Mouse (Mus musculus): ENCODE results near the gene Gm9844. TPM values are rescaled to one million over a fixed set of nuclear protein-coding genes. Genes with fewer than 3 reads are reported as not detected.
"Not testable (repeated sequence)": the region's sequence is repeated elsewhere in the genome, so short reads cannot be mapped to it uniquely, and the experiment has no call there.

Gene Gm9844
- polyA plus RNA-seq, 1 experiment from 2014 or later: 25.0 TPM

DNA sequence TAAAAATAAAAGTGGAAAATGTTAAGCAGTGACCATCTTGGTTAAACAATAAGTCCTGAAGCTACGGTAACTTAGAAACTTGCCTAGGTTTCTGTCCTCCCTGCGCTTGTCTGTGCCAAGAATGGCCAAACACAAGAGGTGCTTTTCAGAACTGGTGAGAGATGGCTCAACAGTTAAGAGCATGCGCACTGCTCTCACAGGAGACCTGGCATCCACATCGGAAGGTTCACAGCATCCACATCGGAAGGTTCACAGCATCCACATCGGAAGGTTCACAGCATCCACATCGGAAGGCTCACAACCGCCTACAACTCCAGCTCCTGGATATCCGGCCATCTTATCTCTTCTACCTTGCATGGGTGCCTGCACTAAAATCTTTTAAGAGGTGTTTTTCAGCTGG is 16.8 kb upstream of the Gm9844 start:
- ATAC-seq (ENCODE audit: low read depth): no peak
- 84% methylated on average over 9 of the region's 9 CpGs for WGBS

DNA sequence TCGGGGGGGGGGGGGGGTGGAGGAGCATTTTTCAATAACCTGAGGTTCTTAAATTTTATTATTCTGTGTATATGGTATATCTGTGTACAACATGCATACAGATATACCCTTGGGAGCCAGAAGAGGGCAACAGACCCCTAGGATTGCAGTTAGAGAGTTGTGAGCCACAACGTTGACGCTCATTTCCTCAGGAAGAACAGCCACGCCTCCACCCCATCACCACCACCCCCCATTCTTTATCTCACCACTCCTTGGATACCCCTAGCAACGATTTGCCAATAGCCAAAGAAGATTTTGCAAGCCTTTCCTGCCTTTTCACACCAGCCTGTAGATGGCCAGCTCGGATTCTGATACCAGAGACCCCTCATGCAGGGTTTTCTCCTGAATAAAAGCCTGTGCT is 16.3 kb upstream of the Gm9844 start:
- WGBS: 5% methylated on average over 6 of the region's 6 CpGs
- H3K27ac ChIP-seq (ENCODE audit: low read depth, low read length): no peak overlapping the region
- H3K9me3 ChIP-seq (ENCODE audit: control insufficient read depth, low read length): no peaks in the 10 kb centered on the region
- ATAC-seq (ENCODE audit: low read depth): no peak
- H3K4me1 ChIP-seq (ENCODE audit: control insufficient read depth, insufficient read depth, low read length): no peaks in the 10 kb centered on the region
- H3K27me3 ChIP-seq (ENCODE audit: control insufficient read depth, insufficient read depth, low read length): no peaks in the 10 kb centered on the region
- H3K4me3 ChIP-seq (ENCODE audit: low read depth, low read length): no peak overlapping the region
- no peaks in the 10 kb centered on the region for H3K36me3 ChIP-seq (ENCODE audit: control insufficient read depth, insufficient read depth, low read length)
- no peak overlapping the region for H3K9ac ChIP-seq (replicated peaks; ENCODE audit: low read depth, low read length)
- no peak overlapping the region for H3K4me2 ChIP-seq (ENCODE audit: low read depth, low read length)

More for the DNA sequence above, 16.8 kb upstream of the Gm9844 start:
- Histone ChIP-seq H3K27ac (ENCODE audit: low read depth, low read length) (no peak overlapping the region), H3K36me3 (ENCODE audit: control insufficient read depth, insufficient read depth, low read length) (no peaks in the 10 kb centered on the region), H3K4me2 (ENCODE audit: low read depth, low read length) (no peak overlapping the region), H3K9me3 (ENCODE audit: control insufficient read depth, low read length) (no peaks in the 10 kb centered on the region), H3K4me1 (ENCODE audit: control insufficient read depth, insufficient read depth, low read length) (no peaks in the 10 kb centered on the region), H3K9ac (replicated peaks; ENCODE audit: low read depth, low read length) (no peak overlapping the region), H3K27me3 (ENCODE audit: control insufficient read depth, insufficient read depth, low read length) (no peaks in the 10 kb centered on the region), H3K4me3 (ENCODE audit: low read depth, low read length) (no peak overlapping the region)

DNA sequence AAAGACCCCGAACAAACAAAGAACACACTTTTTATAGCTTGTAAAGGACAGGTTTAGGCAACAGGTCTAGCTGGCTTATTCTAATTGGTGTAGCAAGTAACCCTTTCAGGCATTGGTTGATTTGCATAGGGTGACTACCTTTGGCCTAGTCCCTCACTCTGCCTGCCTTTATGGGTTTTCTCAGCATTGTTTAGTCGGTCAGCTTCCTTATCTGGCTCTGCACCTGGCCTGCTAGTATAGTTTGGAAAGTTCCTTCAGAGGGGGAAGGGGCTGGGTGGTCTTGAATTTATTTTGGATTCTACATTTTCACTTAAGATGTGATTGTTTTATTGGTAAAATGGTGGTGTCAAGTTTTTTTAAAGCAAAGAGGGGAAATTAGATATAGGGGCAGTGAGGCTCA is 15.4 kb upstream of the Gm9844 start:
- not testable (repeated sequence) for ATAC-seq (ENCODE audit: low read depth); H3K4me3 ChIP-seq (ENCODE audit: low read depth, low read length); H3K4me2 ChIP-seq (ENCODE audit: low read depth, low read length); H3K4me1 ChIP-seq (ENCODE audit: control insufficient read depth, insufficient read depth, low read length); H3K36me3 ChIP-seq (ENCODE audit: control insufficient read depth, insufficient read depth, low read length); H3K27me3 ChIP-seq (ENCODE audit: control insufficient read depth, insufficient read depth, low read length); H3K9me3 ChIP-seq (ENCODE audit: control insufficient read depth, low read length); H3K27ac ChIP-seq (ENCODE audit: low read depth, low read length); H3K9ac ChIP-seq (replicated peaks; ENCODE audit: low read depth, low read length)
- 26% methylated on average over 2 of the region's 2 CpGs for WGBS

GRCm38 (mm10) chr7:24850162-24850561 is 11.9 kb upstream of the Gm9844 start:
- Histone ChIP-seq H3K4me2 (ENCODE audit: low read depth, low read length) (no peak overlapping the region), H3K27me3 (ENCODE audit: control insufficient read depth, insufficient read depth, low read length) (no peaks in the 10 kb centered on the region), H3K9me3 (ENCODE audit: control insufficient read depth, low read length) (no peaks in the 10 kb centered on the region), H3K4me3 (ENCODE audit: low read depth, low read length) (no peak overlapping the region), H3K27ac (ENCODE audit: low read depth, low read length) (no peak overlapping the region), H3K4me1 (ENCODE audit: control insufficient read depth, insufficient read depth, low read length) (no peaks in the 10 kb centered on the region), H3K9ac (replicated peaks; ENCODE audit: low read depth, low read length) (no peak overlapping the region), H3K36me3 (ENCODE audit: control insufficient read depth, insufficient read depth, low read length) (no peaks in the 10 kb centered on the region)
- WGBS: 38% methylated on average over 5 of the region's 5 CpGs
- ATAC-seq (ENCODE audit: low read depth): no peak

DNA sequence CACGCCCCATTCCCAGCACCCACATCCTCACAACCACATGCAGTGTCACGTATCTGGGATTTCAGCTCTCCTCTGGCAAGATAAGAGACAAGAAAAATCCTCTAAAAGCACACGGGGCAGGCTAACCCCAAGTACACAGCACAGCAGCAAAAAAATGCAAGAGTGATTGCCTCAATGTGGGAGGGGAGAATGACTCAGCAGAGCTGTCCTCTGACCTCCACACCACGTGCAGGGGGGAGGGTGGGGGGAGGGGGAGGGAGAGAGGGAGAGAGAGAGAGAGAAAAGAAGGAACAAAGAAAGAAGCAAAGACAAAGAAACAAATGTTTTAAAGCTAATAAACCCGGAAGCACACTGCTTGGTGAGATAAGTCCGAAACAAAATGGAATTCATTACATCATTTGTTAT is 11.1 kb upstream of the Gm9844 start:
- ATAC-seq (ENCODE audit: low read depth): no peak
- 33% methylated on average over 6 of the region's 6 CpGs for WGBS
- Histone ChIP-seq H3K36me3 (ENCODE audit: control insufficient read depth, insufficient read depth, low read length) (no peaks in the 10 kb centered on the region), H3K27me3 (ENCODE audit: control insufficient read depth, insufficient read depth, low read length) (no peaks in the 10 kb centered on the region), H3K9me3 (ENCODE audit: control insufficient read depth, low read length) (no peaks in the 10 kb centered on the region), H3K27ac (ENCODE audit: low read depth, low read length) (no peak overlapping the region), H3K4me3 (ENCODE audit: low read depth, low read length) (no peak overlapping the region), H3K4me2 (ENCODE audit: low read depth, low read length) (no peak overlapping the region), H3K4me1 (ENCODE audit: control insufficient read depth, insufficient read depth, low read length) (no peaks in the 10 kb centered on the region), H3K9ac (replicated peaks; ENCODE audit: low read depth, low read length) (no peak overlapping the region)

- Histone ChIP-seq H3K27ac (ENCODE audit: low read depth, low read length) (no peak overlapping the region), H3K4me1 (ENCODE audit: control insufficient read depth, insufficient read depth, low read length) (no peaks in the 10 kb centered on the region), H3K27me3 (ENCODE audit: control insufficient read depth, insufficient read depth, low read length) (no peaks in the 10 kb centered on the region), H3K4me2 (ENCODE audit: low read depth, low read length) (no peak overlapping the region), H3K4me3 (ENCODE audit: low read depth, low read length) (no peak overlapping the region), H3K9ac (replicated peaks; ENCODE audit: low read depth, low read length) (no peak overlapping the region), H3K9me3 (ENCODE audit: control insufficient read depth, low read length) (no peaks in the 10 kb centered on the region), H3K36me3 (ENCODE audit: control insufficient read depth, insufficient read depth, low read length) (no peaks in the 10 kb centered on the region)
- ATAC-seq (ENCODE audit: low read depth): no peak
- WGBS: 82% methylated on average over 5 of the region's 5 CpGs
Observed at GRCm38 (mm10) chr7:24851596-24852325, 10.3 kb upstream of the Gm9844 start.

DNA sequence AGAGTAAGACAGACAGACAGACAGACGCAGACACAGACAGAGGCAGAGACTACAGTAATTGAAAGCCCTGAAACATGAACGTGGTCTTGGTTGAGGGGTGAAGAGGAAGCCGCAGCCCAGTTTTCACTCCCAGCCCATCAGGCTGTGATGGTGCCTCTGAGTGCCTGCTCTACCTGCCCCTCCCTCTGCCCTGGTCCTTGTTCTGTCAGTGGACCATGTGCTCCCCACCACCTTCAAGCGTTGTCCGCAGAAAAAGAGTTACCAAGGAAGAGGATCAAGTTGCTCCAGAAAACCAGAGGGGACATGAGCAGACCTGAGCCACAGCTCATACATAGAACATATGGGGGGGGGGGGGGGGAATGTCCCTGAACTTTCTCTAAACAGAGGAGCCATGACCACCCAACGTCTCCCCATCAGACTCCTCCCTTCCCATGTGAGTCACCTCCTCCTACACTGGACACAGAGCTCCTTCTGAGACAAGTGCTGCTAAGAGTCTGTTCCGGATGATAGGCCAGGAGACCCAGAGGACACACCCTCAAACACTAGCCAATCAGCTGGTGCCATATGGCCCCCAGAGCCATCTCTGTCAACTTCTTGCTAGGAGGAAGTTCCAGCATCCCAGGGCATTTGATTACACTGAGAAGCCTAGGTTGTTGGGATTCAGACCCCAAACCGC is 9.3 kb upstream of the Gm9844 start:
- H3K27me3 ChIP-seq (ENCODE audit: control insufficient read depth, insufficient read depth, low read length): no peaks in the 10 kb centered on the region
- 82% methylated on average over 8 of the region's 8 CpGs for WGBS
- no peak for ATAC-seq (ENCODE audit: low read depth)
- H3K4me1 ChIP-seq (ENCODE audit: control insufficient read depth, insufficient read depth, low read length): no peaks in the 10 kb centered on the region
- no peaks in the 10 kb centered on the region for H3K9me3 ChIP-seq (ENCODE audit: control insufficient read depth, low read length)
- no peak overlapping the region for H3K4me3 ChIP-seq (ENCODE audit: low read depth, low read length)
- no peaks in the 10 kb centered on the region for H3K36me3 ChIP-seq (ENCODE audit: control insufficient read depth, insufficient read depth, low read length)
- H3K4me2 ChIP-seq (ENCODE audit: low read depth, low read length): no peak overlapping the region
- H3K27ac ChIP-seq (ENCODE audit: low read depth, low read length): no peak overlapping the region
- H3K9ac ChIP-seq (replicated peaks; ENCODE audit: low read depth, low read length): no peak overlapping the region

DNA sequence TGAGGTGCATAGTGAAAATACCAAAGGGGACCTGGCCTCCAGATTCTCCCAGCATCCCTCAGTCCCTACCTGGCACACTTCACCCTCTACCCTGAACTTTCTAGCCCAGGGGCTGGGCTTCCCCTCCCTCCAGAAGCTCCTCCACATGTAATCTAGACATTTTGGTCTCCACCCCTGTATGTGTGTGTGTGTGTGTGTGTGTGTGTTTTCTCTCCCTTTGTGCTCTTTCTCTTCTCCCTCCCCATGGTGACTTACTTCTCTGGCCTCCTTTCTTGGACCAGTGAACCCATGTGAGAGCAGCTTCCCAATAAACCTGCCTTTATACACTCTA is 8.8 kb upstream of the Gm9844 start:
- H3K36me3 ChIP-seq (ENCODE audit: control insufficient read depth, insufficient read depth, low read length): no peaks in the 10 kb centered on the region
- H3K4me1 ChIP-seq (ENCODE audit: control insufficient read depth, insufficient read depth, low read length): no peaks in the 10 kb centered on the region
- no peak overlapping the region for H3K9ac ChIP-seq (replicated peaks; ENCODE audit: low read depth, low read length)
- H3K27me3 ChIP-seq (ENCODE audit: control insufficient read depth, insufficient read depth, low read length): no peaks in the 10 kb centered on the region
- no peak overlapping the region for H3K4me2 ChIP-seq (ENCODE audit: low read depth, low read length)
- no peak overlapping the region for H3K27ac ChIP-seq (ENCODE audit: low read depth, low read length)
- H3K9me3 ChIP-seq (ENCODE audit: control insufficient read depth, low read length): no peaks in the 10 kb centered on the region
- no peak overlapping the region for H3K4me3 ChIP-seq (ENCODE audit: low read depth, low read length)
- ATAC-seq (ENCODE audit: low read depth): no peak

- no peak overlapping the region for H3K4me3 ChIP-seq (ENCODE audit: low read depth, low read length)
- no peaks in the 10 kb centered on the region for H3K9me3 ChIP-seq (ENCODE audit: control insufficient read depth, low read length)
- no peak overlapping the region for H3K9ac ChIP-seq (replicated peaks; ENCODE audit: low read depth, low read length)
- H3K27me3 ChIP-seq (ENCODE audit: control insufficient read depth, insufficient read depth, low read length): no peaks in the 10 kb centered on the region
- ATAC-seq (ENCODE audit: low read depth): no peak
- H3K36me3 ChIP-seq (ENCODE audit: control insufficient read depth, insufficient read depth, low read length): no peaks in the 10 kb centered on the region
- no peak overlapping the region for H3K4me2 ChIP-seq (ENCODE audit: low read depth, low read length)
- no peak overlapping the region for H3K27ac ChIP-seq (ENCODE audit: low read depth, low read length)
- no peaks in the 10 kb centered on the region for H3K4me1 ChIP-seq (ENCODE audit: control insufficient read depth, insufficient read depth, low read length)
- WGBS: 52% methylated on average over 7 of the region's 7 CpGs
Observed at GRCm38 (mm10) chr7:24853695-24854094, 8.3 kb upstream of the Gm9844 start.

Measured in neural tube, embryonic 14.5 days (tissue).